Mouse (Mus musculus) lung, postnatal 0 days (tissue): ENCODE results near the gene Srpk2.

Experiments used
- CTCF ChIP-seq: IDR thresholded peaks from 2 replicates; pipeline ENCODE4 v1.5.1; 2016; ENCODE audit warnings: antibody characterized with exemption, mild to moderate bottlenecking
- EP300 ChIP-seq: IDR thresholded peaks from 2 replicates; pipeline ENCODE4 v1.6.1; 2016; ENCODE audit warnings: antibody characterized with exemption, mild to moderate bottlenecking, control low read depth

DNA sequence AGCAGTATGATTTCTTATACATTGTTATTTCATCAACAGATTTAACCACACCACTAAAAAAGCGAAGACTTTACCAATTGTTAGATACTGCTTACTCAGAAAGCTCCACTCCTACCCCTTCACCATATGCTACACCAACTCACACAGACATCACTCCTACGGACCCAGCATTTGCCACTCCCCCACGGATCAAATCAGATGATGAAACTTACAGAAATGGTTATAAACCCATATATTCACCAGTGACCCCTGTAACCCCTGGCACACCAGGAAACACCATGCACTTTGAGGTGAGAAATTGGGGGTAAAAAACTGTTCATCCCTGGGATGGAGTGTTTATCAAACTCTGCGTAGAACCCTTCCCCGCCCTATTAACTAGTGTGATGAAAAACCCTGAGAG, 187.5 kb downstream of the Srpk2 start:
- no peak for TF ChIP-seq CTCF
- TF ChIP-seq EP300 = no peak
